Mouse (Mus musculus): ENCODE results near the gene Rbl2. TPM values are rescaled to one million over a fixed set of nuclear protein-coding genes. Genes with fewer than 3 reads are reported as not detected.

Gene Rbl2
- polyA plus RNA-seq, 1 experiment = 3.5 TPM

DNA sequence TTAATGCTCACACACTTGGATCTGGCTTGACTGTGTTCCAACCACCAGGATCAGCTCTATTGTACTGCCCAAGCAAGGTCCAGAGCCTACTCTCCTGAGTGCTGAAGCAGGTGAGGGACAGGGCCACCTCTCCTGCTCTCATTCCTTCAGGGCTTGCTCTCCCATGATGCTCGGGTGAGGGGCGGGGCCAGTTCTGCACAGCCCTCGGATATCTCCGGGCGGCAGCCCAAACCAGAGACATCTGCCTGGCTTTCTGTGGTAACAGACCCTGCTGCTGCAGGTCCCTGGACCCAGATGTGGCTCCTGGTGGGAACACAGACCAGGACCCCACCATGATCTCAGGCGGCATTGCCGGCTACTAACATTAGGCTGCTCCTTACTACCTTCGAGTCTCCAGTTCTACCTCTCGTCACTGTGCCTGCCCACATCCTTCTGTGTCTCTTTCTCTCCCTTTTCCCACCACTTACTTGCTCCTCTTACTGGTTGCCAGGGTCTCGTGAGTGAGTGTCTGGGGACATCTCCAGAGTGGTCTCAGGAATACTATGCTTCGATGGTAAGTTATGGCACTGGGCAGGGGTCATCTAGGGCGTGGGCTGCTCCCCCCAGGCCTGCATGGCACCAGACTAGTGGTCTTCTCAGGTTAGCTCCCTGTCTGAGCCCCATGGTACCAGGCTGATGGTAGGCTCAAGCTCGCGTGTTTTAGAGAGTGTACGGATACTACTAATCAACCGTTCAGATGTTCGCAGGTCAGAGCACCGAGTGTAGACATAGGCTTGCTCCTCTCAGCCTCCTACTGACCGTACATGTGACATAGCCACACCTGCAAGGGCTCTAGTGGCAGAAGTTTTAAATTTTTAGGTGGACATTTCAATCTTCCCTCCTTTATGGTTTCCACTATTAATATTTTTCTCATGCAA, 9.0 kb upstream of the Rbl2 start:
- Histone ChIP-seq H3K9me3 (no peaks in the 10 kb centered on the region), H3K27me3 (replicated peaks) (no peaks in the 10 kb centered on the region), H3K4me1 (peaks cover 49% of the 10 kb centered on the region), H3K36me3 (replicated peaks; ENCODE audit: low read length) (peaks cover 17% of the 10 kb centered on the region), H3K4me3 (replicated peaks) (peak overlapping the region; percentile 68)
- TF ChIP-seq GATA1 (IDR thresholded peaks at IDR 0.05; ENCODE audit: borderline replicate concordance, low read length) = no peak

DNA sequence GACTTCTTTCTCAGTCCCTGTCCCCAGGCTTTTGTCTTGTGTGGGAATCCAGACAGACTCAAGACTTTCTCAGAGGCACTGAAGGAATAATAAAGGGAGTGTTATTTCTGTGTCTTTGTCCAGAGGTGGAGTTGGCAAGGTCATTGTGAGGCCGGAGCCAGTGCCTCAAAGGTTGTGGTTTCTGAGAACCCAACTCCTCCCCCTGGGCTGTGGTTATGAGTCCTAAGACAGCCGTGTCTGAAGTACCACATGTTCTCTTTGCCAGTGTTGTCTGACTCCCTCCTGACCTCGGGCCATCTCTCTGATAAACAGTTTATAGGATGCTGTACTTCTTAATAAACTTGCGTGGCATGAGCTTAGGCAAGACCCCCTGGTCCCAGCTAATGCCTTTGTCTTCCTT, 4.7 kb upstream of the Rbl2 start:
- H3K36me3 ChIP-seq (replicated peaks; ENCODE audit: low read length) = peaks cover 2% of the 10 kb centered on the region
- no peaks in the 10 kb centered on the region for H3K9me3 ChIP-seq
- no peak overlapping the region for H3K4me3 ChIP-seq (replicated peaks)
- H3K4me1 ChIP-seq = peaks cover 40% of the 10 kb centered on the region
- TF ChIP-seq GATA1 (IDR thresholded peaks at IDR 0.05; ENCODE audit: borderline replicate concordance, low read length) (no peak), FLI1 (IDR thresholded peaks at IDR 0.05; ENCODE audit: low read length) (no peak)
- no peaks in the 10 kb centered on the region for H3K27me3 ChIP-seq (replicated peaks)

DNA sequence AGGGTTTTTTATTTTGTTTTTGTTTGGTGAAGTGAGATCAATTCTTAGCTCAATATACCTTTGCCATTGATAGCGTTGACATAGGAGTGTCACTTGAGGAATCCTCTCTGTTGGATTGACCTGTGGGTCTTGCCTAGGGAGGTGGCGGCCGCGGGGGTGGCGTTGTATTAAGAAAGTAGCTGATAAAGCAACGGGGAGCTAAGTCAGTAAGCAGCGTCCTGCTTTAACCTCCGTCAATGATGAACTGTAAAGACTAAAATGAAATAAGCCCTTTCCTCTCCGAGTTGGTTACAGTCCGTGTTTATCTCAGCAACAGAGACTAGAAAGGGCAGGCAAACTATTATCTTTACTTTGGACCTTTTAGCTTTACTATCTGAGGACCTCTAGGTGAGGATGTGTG, 450 bp upstream of the Rbl2 start:
- Histone ChIP-seq H3K4me1 (peaks cover 60% of the 10 kb centered on the region), H3K36me3 (replicated peaks; ENCODE audit: low read length) (peaks cover 17% of the 10 kb centered on the region), H3K27me3 (replicated peaks) (no peaks in the 10 kb centered on the region), H3K4me3 (replicated peaks) (peak overlapping the region; percentile 99), H3K9me3 (no peaks in the 10 kb centered on the region)
- no peak for TF ChIP-seq FLI1 (IDR thresholded peaks at IDR 0.05; ENCODE audit: low read length)
- no peak for TF ChIP-seq GATA1 (IDR thresholded peaks at IDR 0.05; ENCODE audit: borderline replicate concordance, low read length)

DNA sequence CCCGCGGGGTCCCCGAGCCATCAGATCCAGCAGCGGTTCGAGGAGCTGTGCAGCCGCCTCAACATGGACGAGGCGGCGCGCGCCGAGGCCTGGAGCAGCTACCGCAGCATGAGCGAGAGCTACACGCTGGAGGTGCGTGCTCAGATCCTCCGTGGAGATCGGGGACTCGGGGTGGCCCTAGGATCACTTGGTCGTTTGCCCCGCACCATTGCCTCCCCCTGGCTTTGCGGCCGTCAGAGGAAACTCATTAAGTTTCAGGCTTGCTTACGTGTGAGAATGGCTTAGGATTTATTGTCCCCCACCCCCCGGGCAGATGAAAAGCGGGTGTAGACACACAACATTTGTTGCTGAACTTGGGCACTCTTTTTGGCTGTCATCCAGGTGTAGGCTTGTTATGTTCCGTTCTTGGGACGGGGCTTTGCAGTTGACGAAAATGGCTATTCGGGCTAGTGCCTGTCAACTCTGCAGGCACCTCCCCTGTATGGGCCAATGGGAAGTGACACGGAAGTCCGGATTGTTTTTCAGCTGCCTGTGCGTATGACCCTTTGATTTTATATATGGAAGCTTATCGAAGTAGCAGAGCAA, 510 bp downstream of the Rbl2 start:
- no peaks in the 10 kb centered on the region for H3K27me3 ChIP-seq (replicated peaks)
- no peak for TF ChIP-seq GATA1 (IDR thresholded peaks at IDR 0.05; ENCODE audit: borderline replicate concordance, low read length)
- TF ChIP-seq FLI1 (IDR thresholded peaks at IDR 0.05; ENCODE audit: low read length) = no peak
- H3K4me1 ChIP-seq = peaks cover 57% of the 10 kb centered on the region
- H3K36me3 ChIP-seq (replicated peaks; ENCODE audit: low read length) = peaks cover 27% of the 10 kb centered on the region
- H3K9me3 ChIP-seq = no peaks in the 10 kb centered on the region
- peak overlapping the region; percentile 99 for H3K4me3 ChIP-seq (replicated peaks)

DNA sequence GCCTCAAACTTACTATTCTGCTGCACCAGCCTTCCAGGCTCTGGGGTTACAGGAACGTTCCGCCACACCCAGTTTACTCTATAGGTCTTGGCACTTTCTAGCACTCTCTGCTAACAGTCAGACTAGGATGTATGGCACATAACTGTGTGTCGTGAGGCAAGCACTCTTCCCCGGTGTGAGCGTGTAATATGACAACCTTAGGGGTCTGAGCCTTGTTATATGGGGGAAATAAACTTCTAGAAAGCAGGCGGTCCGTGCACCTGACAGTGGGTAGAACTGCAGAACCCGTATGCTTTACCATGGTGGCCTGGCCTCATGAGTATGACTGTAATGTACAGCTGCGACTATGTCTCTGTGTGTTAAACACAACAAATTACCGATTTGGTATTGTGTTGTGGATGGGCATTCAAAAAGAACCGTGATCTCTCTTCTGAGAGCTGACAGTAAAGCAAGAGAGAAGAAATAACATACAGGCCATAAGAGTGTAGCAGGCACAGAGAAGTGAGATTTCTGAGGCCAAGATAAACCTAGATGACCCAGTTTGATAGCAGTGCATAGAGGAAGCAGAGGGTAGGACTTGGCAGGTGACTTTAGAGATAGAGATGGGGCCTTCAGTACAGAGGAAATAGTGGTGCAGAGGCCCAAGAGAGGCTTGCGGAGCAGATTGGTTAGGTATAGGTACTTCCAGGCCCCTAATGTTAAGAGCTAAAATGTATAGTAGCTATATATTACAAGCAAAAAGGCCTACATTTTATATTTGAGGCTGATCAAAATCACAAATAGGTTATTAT, 7.4 kb downstream of the Rbl2 start:
- Histone ChIP-seq H3K36me3 (replicated peaks; ENCODE audit: low read length) (peaks cover 78% of the 10 kb centered on the region), H3K4me3 (replicated peaks) (peak overlapping the region; percentile 6), H3K9me3 (no peaks in the 10 kb centered on the region), H3K4me1 (peaks cover 80% of the 10 kb centered on the region), H3K27me3 (replicated peaks) (no peaks in the 10 kb centered on the region)
- no peak for TF ChIP-seq FLI1 (IDR thresholded peaks at IDR 0.05; ENCODE audit: low read length)
- TF ChIP-seq GATA1 (IDR thresholded peaks at IDR 0.05; ENCODE audit: borderline replicate concordance, low read length) = no peak

DNA sequence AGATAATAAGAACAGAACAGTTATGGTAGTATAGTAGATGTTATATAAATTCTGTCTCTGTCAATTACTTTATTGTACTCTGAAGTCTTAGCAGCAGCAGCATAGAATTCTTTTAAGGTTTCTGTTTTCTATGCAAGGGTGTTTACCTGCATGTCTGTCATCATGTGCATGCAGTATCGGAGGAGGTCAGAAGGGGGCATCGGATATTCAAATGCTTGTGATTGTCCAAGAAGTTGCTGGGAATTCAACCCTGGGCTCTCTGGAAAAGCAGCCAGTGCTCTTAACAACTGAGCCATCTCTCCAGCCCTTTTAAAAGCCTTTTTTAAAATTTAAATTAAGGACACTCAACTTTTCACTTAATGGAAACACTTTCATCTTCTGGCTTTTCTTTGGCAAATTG, 9.8 kb downstream of the Rbl2 start:
- no peak for TF ChIP-seq GATA1 (IDR thresholded peaks at IDR 0.05; ENCODE audit: borderline replicate concordance, low read length)
- TF ChIP-seq FLI1 (IDR thresholded peaks at IDR 0.05; ENCODE audit: low read length) = no peak
- Histone ChIP-seq H3K9me3 (no peaks in the 10 kb centered on the region), H3K27me3 (replicated peaks) (no peaks in the 10 kb centered on the region), H3K36me3 (replicated peaks; ENCODE audit: low read length) (peaks cover 75% of the 10 kb centered on the region), H3K4me3 (replicated peaks) (no peak overlapping the region), H3K4me1 (peaks cover 71% of the 10 kb centered on the region)

DNA sequence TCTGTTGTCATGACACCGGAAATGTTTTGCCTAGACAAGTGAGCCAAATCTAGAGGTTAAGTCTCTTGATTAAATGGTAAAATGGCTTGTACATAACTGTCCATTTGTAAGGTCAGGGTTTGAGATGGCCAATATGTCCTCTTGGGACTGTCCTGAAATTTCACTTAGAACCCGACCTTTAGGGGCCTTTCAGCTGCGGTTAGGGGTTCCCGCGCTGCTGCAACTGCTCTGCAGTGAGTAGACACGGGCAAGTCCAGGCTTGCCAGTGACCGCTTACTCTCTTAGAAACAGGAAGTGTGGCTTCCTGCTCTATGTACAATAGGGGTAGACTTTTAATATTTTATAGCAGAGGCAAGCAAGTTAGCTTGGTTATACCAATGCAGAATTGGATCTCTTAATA, 12.1 kb downstream of the Rbl2 start:
- peak overlapping the region; percentile 91 for H3K4me3 ChIP-seq (replicated peaks)
- no peaks in the 10 kb centered on the region for H3K9me3 ChIP-seq
- H3K27me3 ChIP-seq (replicated peaks) = no peaks in the 10 kb centered on the region
- H3K4me1 ChIP-seq = peaks cover 67% of the 10 kb centered on the region
- peaks cover 74% of the 10 kb centered on the region for H3K36me3 ChIP-seq (replicated peaks; ENCODE audit: low read length)
- no peak for TF ChIP-seq FLI1 (IDR thresholded peaks at IDR 0.05; ENCODE audit: low read length)
- no peak for TF ChIP-seq GATA1 (IDR thresholded peaks at IDR 0.05; ENCODE audit: borderline replicate concordance, low read length)

DNA sequence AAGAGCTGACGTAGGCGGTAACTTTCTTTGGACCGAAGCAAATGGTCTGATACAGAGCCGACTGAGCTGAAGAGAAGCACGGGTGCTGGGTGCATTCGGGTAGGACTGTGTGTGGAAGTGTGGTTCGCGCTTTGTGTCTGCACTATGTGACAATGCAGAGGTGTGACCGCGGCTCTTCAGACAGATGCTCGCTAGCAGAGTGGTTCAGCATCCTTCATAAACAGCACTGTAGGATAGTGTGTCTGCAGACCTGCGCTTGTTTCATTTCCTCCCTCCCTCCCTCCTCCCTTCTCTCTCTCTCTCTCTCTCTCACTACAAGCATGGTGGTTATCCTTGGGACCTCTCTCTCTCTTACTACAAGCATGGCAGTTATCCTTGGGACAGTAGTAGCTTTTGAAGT, 12.6 kb downstream of the Rbl2 start:
- Histone ChIP-seq H3K27me3 (replicated peaks) (no peaks in the 10 kb centered on the region), H3K4me3 (replicated peaks) (peak overlapping the region; percentile 91), H3K36me3 (replicated peaks; ENCODE audit: low read length) (peaks cover 74% of the 10 kb centered on the region), H3K4me1 (peaks cover 63% of the 10 kb centered on the region), H3K9me3 (no peaks in the 10 kb centered on the region)
- TF ChIP-seq FLI1 (IDR thresholded peaks at IDR 0.05; ENCODE audit: low read length) (no peak), GATA1 (IDR thresholded peaks at IDR 0.05; ENCODE audit: borderline replicate concordance, low read length) (no peak)

DNA sequence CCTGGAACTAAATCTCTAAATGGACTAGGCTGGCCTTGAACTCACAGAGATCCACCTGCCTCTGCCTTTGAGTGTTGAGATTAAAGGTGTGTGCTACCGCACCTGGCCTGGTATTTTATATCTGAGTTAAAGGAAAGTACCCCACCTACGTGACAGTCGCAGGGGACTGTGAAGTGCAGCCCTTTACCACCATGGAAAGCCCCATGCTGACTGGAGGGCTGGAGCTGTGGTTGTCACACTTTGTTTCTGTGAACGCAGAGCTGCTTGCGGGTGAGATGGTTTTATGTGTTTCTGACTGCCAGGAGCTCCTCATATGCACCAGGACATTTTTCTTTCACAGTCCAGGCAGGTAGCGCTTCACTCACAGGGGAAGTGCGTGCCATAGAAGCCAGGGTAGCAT, 18.6 kb downstream of the Rbl2 start:
- Histone ChIP-seq H3K36me3 (replicated peaks; ENCODE audit: low read length) (peaks cover 95% of the 10 kb centered on the region), H3K27me3 (replicated peaks) (no peaks in the 10 kb centered on the region), H3K9me3 (no peaks in the 10 kb centered on the region), H3K4me3 (replicated peaks) (no peak overlapping the region), H3K4me1 (peaks cover 37% of the 10 kb centered on the region)
- TF ChIP-seq FLI1 (IDR thresholded peaks at IDR 0.05; ENCODE audit: low read length) (no peak), GATA1 (IDR thresholded peaks at IDR 0.05; ENCODE audit: borderline replicate concordance, low read length) (no peak)

Data from megakaryocyte, embryonic 14.5 days (primary cell).